Mouse (Mus musculus) MN1 (cell line): Measurements from ENCODE around the gene Enc1.
"Not testable (repeated sequence)": the region's sequence is repeated elsewhere in the genome, so short reads cannot be mapped to it uniquely, and the experiment has no call there.

Source experiments
- DNase-seq: peaks from one replicate; pipeline ENCODE4 v3.0.0-alpha.2; 2016; ENCODE audit warnings: low spot score

Enc1 gene

DNA sequence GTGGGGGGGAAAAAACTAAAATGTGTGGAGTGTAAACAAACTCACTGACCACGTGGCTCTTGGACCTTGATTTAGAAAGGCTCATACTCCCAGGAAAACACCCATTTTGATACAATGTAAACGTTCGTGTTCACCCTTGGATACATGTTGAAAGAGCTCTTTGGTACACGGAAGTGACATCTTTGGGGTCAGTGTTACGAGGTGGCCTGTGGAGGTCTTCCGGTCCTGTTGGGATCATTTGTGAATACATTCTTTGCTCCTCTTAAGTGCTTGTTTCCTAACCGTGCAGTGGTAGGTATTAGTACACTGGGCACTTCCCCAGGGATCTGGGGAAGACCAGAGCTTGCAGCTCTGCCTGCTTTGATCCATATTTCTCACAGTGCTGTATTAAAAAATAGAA, 10.8 kb downstream of the Enc1 start:
- no peak for DNase-seq

DNA sequence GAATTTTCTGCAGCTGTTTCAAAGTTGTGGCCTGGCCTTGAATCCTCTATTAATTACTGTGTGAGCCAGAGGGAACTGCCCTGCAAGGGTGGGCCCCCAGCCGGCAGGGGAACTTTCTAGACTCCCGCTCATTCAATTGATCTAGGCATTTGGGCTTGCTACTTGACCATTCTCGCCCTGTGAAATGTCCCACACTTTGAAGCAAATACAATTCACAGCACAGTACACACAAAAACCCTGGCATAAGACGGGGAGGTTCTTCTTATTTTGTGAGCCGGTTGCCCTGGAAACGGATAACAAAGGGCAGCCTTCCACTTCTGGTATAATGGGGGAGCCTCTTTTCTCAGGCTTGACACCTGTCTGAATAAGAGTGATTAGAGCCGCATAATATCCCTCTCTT, 11.6 kb downstream of the Enc1 start:
- DNase-seq = no peak

DNA sequence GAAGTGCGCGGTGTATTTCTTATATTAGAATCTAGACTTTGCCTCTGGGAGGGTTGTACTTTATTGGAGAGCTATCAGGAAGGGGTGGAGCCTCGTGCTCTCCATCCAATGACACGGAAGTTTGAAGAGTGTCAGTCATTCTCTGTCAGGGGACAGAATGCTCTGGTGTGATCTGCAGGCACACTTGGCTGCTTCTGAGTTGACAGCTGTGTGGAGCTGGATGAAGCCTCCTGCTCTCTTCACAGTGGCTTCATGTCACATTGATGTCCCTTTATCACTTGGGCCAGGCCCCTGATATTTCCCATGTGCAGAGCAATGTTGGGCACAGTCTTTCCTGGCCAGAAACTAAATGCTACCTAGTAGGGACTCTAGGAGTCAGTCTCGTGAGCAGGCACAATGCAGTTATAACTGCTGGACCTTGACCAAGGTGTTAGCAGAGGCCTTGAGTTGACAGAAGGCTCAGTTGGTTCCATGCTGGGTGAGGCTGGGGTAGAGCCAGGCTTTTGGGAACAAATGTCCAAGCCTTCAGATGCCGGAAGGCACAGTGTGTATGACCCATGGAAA, 12.6 kb downstream of the Enc1 start:
- no peak for DNase-seq

DNA sequence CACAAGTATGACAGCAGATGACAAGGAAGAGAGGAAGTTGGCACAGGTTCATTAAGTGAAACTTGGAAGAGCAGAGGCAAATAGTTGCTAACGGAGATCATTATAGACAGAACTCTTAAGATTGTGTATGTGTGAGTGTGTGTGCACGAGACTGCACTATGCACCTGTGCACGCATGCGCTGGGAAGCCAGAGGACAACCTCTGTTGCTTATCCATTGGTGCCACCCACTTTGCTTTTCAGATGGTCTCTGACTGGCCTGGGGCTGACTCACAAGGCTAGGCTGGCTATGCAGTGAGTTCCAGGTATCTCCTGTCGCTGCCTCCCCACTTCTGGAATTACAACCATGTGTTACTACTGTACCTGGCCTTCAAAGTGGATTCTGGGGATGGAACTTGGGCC, 13.1 kb downstream of the Enc1 start:
- DNase-seq = no peak

DNA sequence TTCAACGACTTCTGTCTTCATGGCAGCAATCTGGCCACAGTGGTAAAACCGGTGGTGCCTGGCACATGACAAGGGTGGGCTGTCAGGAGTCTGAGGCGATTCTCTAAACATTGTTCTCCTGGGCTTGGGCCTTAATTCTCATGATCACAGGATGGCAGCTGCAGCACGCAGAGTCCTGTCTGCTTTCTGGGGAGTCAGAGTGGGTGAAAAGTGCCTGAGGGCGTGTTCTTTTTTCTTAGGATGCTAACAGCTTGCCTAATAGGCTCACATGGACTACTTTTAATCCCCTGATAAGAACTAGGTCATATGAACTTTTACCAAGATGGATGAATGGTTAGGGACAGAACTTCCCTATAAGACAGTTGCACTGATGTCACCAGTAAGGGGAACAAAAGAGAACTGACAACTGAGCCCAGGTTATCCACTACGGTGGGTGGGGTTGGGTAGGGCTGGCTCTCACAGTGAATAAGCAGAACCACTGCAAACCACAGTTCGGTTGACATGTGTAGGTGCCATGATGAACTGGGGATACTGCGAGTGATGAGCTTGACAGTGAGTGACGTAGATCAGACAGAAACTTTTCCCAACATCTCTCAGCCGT, 13.8 kb downstream of the Enc1 start:
- no peak for DNase-seq

DNA sequence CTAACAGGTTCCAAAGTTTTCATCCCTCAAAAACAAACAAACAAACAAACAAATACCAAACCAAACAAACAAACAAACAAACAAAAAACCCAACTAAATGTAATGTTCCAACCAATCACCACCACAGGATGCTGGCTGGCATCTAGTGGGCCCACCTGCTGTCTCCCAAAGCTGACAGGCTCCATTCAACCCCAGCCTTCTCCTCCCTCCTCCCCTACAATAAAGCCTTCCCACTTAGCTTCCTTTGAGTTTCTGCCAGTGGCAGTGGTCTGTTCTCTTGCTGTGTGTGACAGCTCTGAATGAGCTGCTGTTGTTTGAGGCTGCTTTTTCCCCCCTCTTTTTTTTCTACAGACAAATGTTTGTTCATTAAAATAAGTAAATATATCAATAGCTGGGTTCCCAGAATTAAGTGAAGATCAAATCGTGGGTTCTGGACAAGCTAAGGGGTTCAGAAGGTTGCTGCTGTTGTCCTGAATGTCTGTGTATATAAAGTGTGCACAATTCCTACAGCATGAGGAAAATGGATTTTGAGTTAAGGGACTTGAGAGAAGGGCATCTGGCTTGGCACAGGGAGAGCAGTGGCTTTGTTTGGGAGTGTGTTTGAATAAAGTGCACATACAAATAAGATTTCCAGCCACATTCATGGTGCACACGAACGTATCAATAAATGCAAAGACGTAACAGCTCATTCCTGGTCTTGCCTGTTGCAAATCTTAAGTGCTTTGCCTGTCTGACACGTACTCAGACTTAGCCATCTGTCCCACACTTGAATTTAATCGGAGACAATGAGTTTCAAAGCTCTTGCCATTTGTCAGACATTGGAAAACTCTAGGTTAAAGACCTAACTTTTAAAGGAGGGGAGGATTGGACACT, 15.3 kb downstream of the Enc1 start:
- DNase-seq = no peak

DNA sequence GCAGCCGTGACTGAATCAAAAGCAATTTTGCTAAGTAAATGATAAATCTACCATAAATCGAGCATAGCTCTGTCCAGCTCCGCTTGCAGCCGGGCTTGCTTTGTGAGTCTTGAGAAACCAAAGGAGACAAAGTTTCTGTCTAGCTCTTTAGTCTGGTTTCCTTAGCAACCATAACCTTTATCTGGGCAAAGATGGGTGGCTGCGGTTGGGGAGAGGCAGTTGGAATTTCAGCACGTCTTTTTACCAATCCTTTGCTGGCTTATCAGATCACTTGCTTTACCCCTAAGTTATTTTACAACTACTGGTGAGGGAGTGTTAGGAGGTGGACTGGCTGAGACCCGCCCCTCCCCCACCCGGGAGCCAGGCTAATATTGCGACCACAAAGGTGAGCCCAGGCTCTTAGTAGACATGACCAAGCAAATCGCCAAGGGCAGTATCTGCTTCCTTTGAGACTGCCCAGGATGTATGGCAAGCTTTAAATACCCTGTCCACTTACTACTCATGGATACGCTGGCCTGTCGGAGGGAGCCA, 16.0 kb downstream of the Enc1 start:
- DNase-seq = no peak

DNA sequence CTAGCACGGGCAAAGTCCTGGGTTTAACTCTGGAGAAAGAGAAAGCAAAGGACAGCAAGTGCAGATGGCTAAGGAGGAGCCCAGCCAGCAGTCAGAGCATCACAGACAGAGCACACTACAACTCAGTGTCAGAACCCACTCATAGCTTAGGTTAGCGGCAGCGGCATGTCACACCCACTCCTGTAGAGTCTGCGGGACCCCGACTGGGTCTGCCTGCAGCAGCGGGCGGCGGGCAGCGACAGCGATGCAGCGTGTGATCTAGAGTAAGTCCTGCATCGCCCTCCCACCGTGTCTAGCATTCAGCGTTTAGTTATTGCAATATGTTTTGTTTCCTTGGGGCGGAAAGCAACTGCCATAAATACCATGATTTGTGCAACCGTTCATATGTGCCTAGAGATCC, 18.4 kb downstream of the Enc1 start:
- no peak for DNase-seq

DNA sequence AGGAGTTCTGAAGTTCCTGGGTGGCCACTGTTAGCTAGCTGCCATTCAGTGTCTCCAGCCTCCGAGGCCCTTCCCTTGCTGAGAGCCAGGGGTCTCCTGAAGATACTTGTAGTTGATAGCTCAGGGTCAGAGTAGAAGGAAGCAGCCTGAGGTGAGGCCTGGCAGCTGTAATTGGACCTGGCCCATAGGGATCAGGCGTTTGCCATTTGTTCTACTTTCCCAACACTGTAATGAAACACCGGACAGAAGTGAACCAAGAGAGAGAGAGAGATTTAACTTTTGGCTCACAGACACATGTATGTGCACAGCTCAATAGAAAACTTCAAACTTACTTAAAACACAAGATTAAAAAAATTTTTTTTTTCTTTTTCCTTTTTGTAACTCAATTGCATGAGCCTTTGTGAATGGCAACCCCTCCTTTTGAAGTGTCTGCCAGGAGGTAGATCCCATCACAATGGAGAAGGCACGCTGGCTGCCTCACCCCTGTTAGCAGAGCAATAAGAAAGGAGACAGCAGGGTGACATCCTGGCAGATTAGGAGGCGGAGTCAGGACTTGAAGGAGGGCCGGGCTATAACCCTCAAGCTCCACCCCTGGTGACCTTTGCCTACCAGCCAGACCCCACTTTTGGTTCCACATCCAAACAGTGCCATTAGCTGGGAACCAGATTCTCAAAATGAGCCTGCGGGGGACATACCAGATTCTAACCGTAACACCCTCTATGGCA, 19.7 kb downstream of the Enc1 start:
- no peak for DNase-seq

DNA sequence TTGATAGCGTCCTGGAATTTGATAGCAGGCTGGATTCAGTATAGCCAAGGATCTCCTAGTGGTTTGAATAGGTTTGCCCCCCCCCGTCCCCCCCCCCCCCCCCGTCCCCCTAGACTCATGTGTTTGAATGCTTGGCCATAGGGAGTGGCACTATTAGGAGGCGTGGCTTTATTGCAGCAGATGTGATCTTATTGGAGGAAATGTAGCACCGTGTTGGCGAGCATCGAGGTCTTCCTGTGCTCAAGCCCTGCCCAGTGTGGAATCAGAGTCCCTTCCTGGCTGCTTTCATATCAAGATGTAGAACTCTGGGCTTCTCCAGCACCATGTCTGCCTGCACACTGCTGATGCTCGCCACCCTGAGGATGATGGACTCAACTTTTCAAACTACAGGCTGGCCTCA, 20.6 kb downstream of the Enc1 start:
- no peak for DNase-seq

DNA sequence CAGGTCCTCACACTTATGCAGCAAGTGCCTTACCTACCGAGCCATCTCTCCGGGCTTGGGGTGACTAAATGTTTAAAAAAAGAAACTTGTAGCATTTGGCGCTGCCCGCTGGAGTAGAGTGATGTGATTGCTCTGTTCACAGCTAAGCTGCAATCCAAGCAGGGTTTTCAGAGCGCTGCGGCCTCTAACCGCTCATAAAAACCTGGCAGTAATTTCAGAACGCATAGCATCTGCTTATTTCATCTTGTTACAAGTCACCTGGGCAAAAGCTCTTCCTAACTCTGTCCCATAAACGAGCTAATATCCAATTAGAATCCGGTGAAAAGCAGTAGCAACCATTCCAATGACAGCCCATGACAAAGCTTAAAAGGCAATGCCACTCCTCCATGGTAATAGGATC, 21.8 kb downstream of the Enc1 start:
- no peak for DNase-seq

DNA sequence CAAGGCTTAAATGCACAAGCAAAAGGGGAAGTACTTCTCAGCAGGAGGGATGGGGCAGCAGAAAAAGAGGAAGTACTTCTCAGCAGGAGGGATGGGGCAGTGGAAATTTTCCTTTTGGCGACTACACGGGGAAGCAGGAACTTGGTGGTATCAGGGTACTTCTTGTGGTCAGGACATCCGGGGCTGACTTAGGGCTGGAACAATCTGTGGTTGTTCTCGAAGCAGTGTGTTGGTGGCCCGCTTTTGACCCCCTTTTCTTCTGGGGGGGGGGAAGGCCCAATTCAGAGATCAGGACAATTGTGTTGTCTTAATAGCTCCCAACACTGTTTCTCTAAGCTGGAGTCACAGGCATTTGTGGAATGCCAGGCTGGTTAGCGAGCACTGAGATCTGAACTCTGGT, 24.6 kb downstream of the Enc1 start:
- DNase-seq = not testable (repeated sequence)

DNA sequence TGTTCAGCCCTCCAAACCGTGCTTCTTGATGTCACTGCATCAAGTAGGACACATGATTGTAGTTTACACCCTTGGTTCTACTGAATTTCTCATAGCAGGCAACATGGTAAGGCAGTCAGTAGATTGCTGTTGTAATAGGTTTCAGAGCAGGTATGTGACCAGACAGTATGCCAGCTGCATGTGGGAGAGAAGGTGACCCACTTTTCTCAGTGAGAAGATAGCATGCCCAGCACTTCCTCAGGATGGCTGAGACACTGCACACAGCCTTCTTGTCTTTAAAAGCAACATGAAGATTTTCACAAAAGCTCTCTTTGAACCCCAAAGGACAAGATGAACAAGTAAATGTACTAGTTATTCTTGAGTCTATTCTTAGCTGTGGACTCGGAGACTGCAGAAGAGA, 29.8 kb downstream of the Enc1 start:
- no peak for DNase-seq

DNA sequence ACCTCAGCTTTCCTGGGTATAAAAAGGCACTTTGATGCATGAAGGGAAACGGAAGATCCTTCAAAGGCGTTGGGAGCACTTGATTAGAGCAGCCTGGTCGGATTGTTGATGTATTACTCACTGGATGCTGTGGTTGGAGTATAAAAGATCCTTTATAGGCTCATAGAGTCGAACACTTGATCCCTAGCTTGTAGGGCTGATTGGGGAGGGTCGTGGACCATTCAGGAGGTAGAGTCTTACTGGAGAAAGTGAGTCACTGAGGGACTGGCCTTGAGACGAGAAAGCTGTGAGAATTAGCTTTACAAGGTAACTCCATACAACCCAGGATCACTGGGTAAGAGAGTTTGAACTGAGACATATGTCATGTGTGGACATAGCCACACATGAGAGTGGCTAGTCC, 30.7 kb downstream of the Enc1 start:
- DNase-seq = no peak

DNA sequence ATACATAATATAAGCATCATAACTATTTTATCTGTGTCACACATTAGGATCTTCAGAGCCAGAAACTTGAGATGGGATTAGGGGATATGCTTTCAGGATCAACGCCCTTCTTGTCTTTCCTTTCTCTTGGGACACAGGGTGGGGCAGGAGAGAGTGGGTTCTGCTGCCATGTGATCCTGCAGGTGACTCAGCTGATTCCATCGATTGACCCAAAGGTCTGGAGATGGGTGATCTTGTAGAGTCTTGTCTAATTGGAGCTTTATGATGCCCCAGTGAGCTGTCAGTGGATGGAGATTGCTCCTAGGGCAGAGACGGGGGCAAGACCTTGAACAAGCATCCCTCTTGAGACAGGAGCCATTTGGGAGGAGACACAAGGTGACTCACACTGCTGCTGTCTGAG, 33.9 kb downstream of the Enc1 start:
- DNase-seq = no peak

DNA sequence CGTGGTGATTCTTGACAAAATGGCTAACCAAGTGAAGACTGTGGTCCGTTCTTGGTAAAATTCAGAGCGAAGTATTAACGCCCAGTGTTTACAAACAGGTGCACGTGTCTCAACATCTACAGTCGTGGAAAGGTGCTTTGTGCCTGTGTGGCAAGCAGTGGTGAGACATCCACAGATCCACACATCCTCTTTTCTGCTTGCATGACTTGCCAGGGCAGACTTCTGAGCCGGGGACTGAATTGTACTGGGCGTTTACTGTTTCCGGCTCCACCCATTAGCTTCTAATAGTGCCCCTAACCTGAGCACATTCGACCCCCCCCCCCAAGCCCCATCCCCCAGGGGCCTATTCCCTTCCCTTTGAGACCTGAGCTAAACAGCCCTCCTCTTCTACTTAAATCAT, 34.6 kb downstream of the Enc1 start:
- no peak for DNase-seq

DNA sequence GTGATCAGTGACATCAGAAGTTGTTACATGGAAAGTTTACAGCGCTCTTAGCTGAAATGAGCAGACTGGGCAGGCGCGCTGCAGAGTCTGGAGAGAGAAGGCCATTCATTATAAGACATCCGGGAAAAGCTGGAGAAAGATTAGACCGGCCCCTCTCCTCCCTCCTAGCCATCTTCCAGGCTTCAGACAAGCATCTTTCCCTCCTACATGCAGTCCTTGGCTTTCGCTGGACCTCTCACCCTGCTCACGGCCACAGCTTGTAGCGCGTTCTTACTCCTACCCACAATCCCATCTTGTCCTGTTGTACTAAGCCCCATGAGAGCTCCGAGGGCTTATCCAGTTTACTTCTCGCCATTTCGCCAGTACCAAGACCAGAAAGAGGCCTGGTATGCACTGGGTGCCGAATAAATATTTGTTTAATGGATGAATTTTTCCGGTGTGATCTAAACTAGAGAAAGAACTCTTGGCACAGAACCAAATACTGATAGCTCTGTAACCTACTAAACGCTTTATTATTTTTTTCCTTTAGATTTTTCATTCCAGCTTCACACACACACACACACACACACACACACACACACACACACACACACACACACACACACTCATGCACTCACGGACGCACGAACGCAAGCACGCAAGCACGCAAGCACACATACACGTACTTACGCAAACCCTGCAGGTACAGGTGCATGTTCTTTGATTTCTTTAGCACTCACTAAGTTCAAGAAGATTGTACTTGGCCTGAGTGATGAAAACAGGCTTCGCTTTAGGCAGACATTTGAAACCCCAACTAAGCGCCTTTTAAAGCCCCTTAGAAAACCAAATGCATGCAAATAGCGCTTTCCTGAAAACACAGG, 41.4 kb downstream of the Enc1 start:
- DNase-seq = no peak

DNA sequence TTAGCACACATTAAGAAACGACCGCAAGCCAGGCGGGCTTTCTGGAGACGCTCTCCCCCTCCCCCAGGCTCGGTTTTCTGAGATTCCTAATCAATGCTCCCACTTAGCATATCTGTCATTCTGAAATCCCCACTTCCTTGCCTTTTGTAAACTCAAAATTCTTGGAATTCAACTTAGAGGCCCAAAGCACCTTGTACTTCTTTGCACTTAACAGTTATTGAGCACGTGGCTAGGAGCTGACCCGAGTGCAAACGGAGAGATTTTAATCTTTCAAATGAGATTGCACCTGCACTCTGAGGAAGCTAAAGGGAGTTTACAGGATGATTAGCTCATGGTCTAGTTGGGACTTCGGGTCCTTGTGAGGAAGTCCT, 42.0 kb downstream of the Enc1 start:
- DNase-seq = no peak

DNA sequence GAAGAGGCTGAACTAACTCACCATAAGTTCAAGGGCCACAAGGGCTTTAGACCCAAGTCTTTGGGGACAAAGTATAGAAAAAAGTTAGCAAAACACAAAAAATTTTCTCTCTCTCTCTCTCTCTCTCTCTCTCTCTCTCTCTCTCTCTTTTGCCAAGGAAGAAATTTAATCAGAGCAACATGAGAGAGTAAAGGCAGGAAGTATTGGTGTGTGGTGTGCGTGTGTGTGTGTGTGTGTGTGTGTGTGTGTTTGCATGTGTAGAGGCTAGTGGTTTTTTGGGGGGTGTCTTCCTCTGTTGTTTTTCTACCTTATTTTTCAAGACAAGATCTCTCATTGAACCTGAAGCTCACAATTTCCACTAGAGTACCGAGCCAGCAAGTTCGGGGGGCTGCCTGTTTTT, 46.1 kb downstream of the Enc1 start:
- DNase-seq = no peak

DNA sequence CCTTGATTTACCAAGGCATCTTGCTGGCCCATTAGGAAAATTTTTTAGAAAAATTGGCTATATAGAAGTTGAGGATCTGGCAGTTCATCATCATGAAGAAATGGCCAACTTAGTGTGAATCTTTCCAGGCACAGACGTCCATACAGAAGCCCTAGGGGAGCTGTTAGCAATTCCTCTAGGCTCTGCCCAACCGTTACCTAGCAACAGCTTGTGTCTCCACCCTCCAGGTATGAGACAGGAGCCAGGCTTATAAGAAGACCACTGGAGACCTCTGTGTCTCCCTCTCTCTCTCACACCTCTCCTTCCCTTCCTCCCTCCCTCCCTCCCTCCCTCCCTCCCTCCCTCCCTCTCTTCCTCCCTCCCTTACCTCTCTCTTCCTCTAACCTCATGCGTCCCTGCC, 49.8 kb downstream of the Enc1 start:
- peak; percentile 62 for DNase-seq

DNA sequence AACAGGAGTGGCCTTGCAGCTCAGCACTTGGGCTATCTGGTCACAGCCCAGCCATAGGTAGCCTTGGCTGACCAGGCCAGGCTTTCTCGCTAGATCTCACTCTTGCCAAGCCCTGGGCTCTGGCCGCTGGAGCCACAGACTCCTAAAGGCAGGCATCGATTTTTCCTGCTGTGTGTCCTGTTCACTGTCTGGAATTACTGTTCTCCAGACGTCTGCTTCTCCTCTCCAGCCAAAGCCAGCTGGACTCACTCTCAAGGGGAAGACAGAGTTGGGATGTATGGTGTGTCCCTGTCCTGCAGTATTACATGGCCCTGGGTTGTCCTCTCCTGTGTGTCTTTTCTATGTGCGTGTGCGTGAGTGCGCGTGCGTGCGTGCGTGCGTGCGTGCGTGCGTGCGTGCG, 50.4 kb downstream of the Enc1 start:
- peak; percentile 91 for DNase-seq

DNA sequence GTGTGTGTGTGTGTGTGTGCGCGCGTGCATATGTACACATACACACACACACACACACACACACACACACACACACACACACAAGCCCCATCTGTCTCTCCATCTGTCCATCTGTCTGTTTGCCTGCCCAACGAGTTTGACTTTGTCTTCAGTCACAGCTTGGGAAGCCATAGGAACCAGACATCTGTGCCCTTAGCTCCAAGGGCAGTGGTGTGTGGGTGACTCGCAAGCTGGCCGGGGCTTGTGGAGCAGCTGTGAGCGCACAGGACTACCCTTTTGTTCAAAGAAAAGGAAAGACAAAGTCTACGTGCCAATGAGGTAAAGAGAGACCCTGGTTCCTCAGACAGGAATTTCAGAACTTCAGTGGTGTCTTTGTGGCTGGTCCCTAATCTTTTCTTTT, 51.1 kb downstream of the Enc1 start:
- no peak for DNase-seq
